ENCODE assay signal across 22 mouse cellular contexts in genomic region chr15:31647225-31647624, GRCm38 (mm10). TPM values are rescaled to one million over a fixed set of nuclear protein-coding genes. Genes with fewer than 3 reads are reported as not detected.
DNase-seq lines count a peak whose midpoint lies in the region; ATAC-seq and TF ChIP-seq lines count a peak whose summit lies in the region.
"Had no signal": no experiment of that assay in that cellular context is flagged by ENCODE, and none has a peak within 500 bp of the region (broad histone marks: within the 10 kb centered on the region; RNA-seq: fewer than 3 reads in every experiment).

No protein-coding gene starts in this region.

- no peak for TF ChIP-seq POLR2A in brain, embryonic 14.5 days (IDR thresholded peaks at IDR 0.05; ENCODE audit: borderline replicate concordance, extremely low read depth, insufficient read depth, insufficient read length, poor library complexity, severe bottlenecking)

- no peak overlapping the region for H3K9ac ChIP-seq in kidney, embryonic 15.5 days
- H3K9ac ChIP-seq: forebrain, embryonic 13.5 days; heart, embryonic 12.5 days; heart, embryonic 15.5 days; hindbrain, embryonic 14.5 days had no signal

- H3K4me3 ChIP-seq in kidney, embryonic 15.5 days (replicated peaks): no peak overlapping the region
- H3K4me3 ChIP-seq: forebrain, embryonic 10.5 days; forebrain, embryonic 13.5 days; heart, embryonic 12.5 days; heart, embryonic 15.5 days had no signal

- H3K9me3 ChIP-seq in kidney, embryonic 15.5 days (replicated peaks): no peaks in the 10 kb centered on the region
- H3K9me3 ChIP-seq: forebrain, embryonic 10.5 days; forebrain, embryonic 13.5 days; heart, embryonic 12.5 days; heart, embryonic 15.5 days had no signal

- peaks cover 8% of the 10 kb centered on the region; the same call in 1 of the 2 replicates for H3K4me1 ChIP-seq in kidney, embryonic 15.5 days
- H3K4me1 ChIP-seq: forebrain, embryonic 10.5 days; forebrain, embryonic 13.5 days; heart, embryonic 12.5 days; heart, embryonic 15.5 days had no signal

- H3K27me3 ChIP-seq in kidney, embryonic 15.5 days: no peaks in the 10 kb centered on the region
- H3K27me3 ChIP-seq: forebrain, embryonic 13.5 days; heart, embryonic 12.5 days; heart, embryonic 15.5 days had no signal

- intact Hi-C loops in heart, postnatal 25 days (cut with DNase I): no loop called here

- no peak for TF ChIP-seq CTCF in brain, embryonic 14.5 days (IDR thresholded peaks at IDR 0.05; ENCODE audit: borderline replicate concordance, extremely low read depth, insufficient read depth, insufficient read length)

- peak overlapping the region; percentile 61; the same call in 1 of the 2 replicates for H3K27ac ChIP-seq in kidney, embryonic 15.5 days
- H3K27ac ChIP-seq: forebrain, embryonic 10.5 days; forebrain, embryonic 13.5 days; heart, embryonic 15.5 days; hindbrain, embryonic 14.5 days; hindbrain, postnatal 0 days had no signal

- no peaks in the 10 kb centered on the region for H3K36me3 ChIP-seq in kidney, embryonic 15.5 days
- H3K36me3 ChIP-seq: forebrain, embryonic 10.5 days; heart, embryonic 12.5 days; heart, embryonic 15.5 days had no signal

- WGBS in kidney, embryonic 15.5 days: 64% methylated on average over 6 of the region's 6 CpGs

- ATAC-seq in kidney, embryonic 15.5 days (replicated peaks; ENCODE audit: low FRiP score): peak; percentile 56; the same call in 1 of the 2 replicates
- ATAC-seq: activated CD4-positive, CD25-positive, alpha-beta regulatory T cell, adult 4 months; forebrain, embryonic 13.5 days; forebrain, embryonic 16.5 days; hindbrain, postnatal 0 days had no signal

- H3K4me2 ChIP-seq in kidney, embryonic 15.5 days: no peak overlapping the region
- H3K4me2 ChIP-seq: forebrain, embryonic 13.5 days; heart, embryonic 12.5 days; heart, embryonic 15.5 days; hindbrain, embryonic 14.5 days had no signal

- DNase-seq in heart, adult 11 months: peak; percentile 87
- no peak for DNase-seq in heart, postnatal 25 days (ENCODE audit: low spot score)
- no peak for DNase-seq in kidney, postnatal 25 days
- peak; percentile 59 for DNase-seq in kidney, postnatal 10 days
- no peak for DNase-seq in kidney, postnatal 36 days
- DNase-seq in brain, embryonic 14.5 days (ENCODE audit: low read depth): peak; percentile 13
- DNase-seq: adrenal gland, adult 8-10 months; adrenal gland, postnatal 25 days; cerebellum, adult 18-20 months; cerebellum, adult 9-10 months; cerebellum, postnatal 14 days; gastrocnemius, postnatal 10 days; gastrocnemius, postnatal 36 days had no signal

RNA-seq across cellular contexts. Expression of gene Fam173b, which starts 45.6 kb away (rescaled TPM):
- total RNA-seq in heart, postnatal 25 days (2021): 10 to 100 TPM; 19.6 to 22.9 TPM
- 13.4 and 13.9 TPM in 2 replicates for polyA plus RNA-seq in kidney, embryonic 15.5 days (2015; fragmentation: Nextera tagmentation; extraction: Ambion mirVana)
- 13.4 and 14.9 TPM in 2 replicates for polyA plus RNA-seq in brain, embryonic 14.5 days (2012; rRNA removed)

RNA-seq across cellular contexts. Expression of gene Cct5, which starts 45.6 kb away (rescaled TPM):
- 100 to 1,000 TPM; 147 to 158 TPM for total RNA-seq in heart, postnatal 25 days (2021)
- polyA plus RNA-seq in kidney, embryonic 15.5 days (2015; fragmentation: Nextera tagmentation; extraction: Ambion mirVana): 560 and 580 TPM in 2 replicates
- polyA plus RNA-seq in brain, embryonic 14.5 days (2012; rRNA removed): 354 and 372 TPM in 2 replicates

Comparison
In these comparisons a context has a peak if more than half of its experiments do, and no peak if none do; other contexts are left out.
1. DNase-seq: peak in heart, adult 11 months (single experiment), kidney, postnatal 10 days (single experiment) and brain, embryonic 14.5 days (single experiment); none in heart, postnatal 25 days (single experiment), kidney, postnatal 25 days (0 of 2) and kidney, postnatal 36 days (0 of 2).